Mouse (Mus musculus) embryo, embryonic 11 days (tissue): Measurements from ENCODE around the gene Pla2r1.

Source experiments
- DNase-seq: peaks from one replicate; pipeline ENCODE4 v3.0.0-alpha.2; 2015

Gene Pla2r1

DNA sequence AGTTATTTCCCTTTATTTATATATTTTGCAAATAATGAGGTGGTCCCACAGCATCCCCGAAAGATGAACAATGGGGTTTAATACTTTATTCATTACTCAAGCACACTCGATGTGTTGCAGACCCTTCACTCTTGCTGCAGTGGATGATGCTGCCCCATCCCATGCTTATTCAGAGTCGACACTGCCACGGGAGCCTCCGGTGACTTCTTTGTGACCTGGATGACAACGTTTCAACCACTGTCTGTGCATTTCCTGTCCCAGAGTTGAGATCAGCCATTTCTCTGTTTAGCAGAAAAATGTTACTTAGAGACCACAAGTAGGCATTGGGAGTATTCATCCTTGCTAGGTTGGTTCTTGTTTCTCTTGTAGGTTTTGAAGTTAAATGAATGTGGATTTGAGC, 159.3 kb downstream of the Pla2r1 start:
- DNase-seq: no peak

DNA sequence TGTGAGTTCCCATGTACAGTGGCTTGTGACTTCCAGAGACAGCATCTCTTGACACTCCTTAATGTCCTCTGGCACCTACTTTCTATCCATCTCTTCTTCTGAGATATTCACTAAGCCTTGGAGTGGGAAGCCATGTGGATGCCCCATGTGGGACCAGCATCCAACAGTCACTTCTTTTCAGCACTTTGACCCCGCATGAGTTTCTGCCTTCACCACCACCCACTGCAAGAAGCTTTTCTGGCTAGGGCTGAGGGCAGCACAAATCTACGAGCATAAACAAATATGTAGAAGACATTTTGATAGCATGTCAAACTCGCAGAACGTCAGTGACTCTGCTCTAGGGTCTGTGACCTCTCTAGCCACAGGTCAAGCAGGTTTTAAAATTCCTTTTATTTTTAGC, 160.8 kb downstream of the Pla2r1 start:
- DNase-seq: no peak

DNA sequence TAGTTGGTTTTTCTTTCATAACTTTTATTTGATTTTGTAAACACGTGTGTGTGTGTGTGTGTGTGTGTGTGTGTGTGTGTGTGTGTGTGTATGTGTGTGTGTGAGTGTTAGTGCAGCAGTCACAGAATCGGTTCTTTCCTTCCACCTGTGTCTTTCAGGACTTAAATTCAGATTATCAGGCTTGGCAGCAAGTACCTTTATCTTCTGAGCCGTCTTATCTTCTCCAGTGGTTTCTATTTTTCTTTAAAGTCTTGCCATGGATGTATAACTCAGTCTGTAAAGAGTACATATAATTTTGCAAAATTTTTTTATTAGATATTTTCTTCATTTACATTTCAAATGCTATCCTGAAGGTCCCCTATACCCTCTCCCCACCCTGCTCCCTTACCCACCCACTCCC, 165.7 kb downstream of the Pla2r1 start:
- no peak for DNase-seq

DNA sequence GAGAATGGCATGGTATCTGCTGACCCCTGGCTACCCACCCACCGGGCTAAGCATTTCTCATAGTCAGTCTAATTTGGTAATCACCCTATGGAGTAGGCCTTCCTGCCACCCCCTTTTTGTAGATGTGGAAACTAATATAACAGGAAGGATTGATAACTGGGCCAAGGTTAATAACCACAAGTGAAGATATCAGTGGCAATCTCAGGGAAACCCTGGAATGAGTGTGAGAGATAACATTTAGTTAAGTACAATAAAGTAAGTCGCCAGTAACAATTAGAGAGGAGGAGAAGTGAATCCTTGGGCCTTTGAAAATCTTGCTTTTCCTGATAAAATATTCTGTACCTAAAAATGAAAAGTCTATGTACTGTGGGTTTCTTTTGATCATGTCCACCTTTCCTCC, 166.3 kb downstream of the Pla2r1 start:
- no peak for DNase-seq

GRCm38 (mm10) chr2:60384763-60385085, 168.4 kb downstream of the Pla2r1 start:
- no peak for DNase-seq

DNA sequence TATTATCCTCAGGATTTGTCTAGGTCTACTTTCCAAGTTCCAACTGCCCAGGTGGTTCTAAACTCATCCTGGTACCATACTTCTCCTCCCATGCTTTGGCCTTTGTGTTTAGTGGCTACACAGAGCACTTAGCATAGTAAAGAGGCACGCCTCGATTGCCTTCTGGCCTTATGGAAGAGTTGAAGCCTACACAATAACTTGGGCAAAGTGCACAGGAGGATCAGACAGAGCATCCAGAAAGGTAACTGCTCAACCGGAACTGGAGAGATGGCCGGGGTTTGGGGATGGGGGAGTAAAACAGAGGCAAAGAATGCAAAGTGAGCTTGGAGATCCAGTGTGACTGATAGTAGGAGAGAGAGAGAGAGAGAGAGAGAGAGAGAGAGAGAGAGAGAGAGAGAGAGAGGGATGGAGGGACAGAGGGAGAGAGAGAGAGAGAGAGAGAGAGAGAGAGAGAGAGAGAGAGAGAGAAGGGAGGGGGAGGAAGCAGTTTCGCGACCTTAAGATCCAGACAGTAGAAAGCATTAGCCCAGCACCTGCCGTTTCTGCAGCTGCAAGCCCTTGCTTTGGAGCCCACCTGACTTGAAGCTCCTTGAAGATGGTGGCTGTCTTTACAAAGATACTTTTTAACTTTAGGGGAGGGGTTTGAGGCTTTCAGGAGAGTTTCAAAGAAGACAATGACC, 168.9 kb downstream of the Pla2r1 start:
- DNase-seq: no peak

- DNase-seq: peak; percentile 95
These were observed 170.0 kb downstream of the Pla2r1 start, which contains the start of gene Ly75 for GRCm38 (mm10) chr2:60382858-60383669. Gene Ly75 (minus strand): TSS chr2:60383303.

DNA sequence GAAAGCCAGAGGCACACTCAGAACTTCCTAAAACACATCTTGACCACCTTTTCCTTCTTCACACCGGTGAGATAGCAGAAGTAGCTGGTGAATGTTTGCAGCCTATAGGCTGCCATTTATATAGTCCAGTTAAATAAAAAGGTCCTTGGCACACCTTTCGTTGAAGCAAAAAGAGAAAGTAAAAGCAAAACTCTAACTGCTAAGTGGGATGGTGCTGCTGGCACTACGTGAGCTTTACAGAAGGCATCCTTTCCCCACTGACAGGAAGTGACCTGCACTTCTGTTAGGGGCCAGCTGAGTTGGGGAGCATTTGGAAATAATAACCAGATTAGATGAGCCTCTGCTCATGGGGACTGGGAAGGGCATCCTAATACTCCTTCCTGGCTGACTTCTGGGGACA, 170.8 kb downstream of the Pla2r1 start:
- DNase-seq: no peak

DNA sequence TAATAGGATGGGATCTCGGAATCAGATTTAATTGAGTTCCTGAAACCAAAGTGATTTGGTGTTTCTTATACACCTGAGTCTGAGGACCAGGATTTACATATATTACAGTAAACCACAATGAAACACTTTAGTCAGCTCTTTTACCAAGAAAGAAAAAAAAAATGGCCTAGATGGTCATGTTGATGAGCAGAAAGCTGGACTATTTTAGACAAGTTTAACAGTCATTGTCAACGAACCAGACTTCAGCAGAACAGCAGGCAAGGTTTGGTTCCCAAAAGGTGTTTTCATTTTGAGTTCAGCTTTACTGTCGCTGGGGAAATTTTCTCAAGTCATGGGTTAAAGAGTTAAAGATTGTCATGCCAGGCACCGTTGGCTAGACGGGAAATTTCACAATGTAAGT, 175.8 kb downstream of the Pla2r1 start:
- no peak for DNase-seq

- no peak for DNase-seq
These were observed 177.4 kb downstream of the Pla2r1 start for GRCm38 (mm10) chr2:60375608-60376107.

DNA sequence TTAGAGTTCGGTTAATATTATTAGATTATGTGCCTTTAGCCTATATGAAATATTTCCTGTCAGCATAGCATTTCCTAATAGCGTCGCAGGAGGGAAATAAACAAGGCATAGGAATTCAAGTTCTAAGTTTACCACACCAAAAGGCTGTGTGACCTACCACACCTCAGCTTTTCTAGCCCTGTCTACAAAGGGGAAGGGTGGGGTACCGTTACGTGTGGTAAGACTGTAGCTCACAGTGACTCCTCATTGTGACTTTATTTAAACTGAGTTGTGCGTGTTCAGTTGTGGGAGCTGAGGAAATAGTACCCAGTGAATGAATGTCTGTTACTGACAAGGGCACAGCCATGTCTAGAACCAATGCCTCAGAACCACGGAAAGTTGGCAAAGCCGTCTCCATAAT, 178.0 kb downstream of the Pla2r1 start:
- DNase-seq: no peak

DNA sequence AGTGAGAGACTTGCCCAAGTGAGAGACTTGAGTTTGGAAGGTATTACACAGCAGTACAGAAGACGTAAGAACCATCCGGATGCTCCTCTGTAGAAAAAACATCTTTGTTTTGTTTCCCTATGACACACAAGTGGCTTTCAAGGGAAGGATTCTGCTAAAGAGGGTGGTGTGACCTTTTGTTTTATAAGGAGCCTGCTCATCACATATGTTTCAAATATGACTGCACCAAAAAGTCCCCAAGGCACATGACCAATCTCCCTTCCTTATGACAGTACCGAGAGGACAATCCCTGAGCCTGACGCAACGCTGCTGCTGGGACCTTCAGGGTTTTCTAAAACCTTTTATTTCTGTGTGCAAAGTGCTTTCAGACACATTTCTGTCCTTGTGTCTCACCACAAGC, 182.9 kb downstream of the Pla2r1 start:
- no peak for DNase-seq

GRCm38 (mm10) chr2:60369454-60369853, 183.7 kb downstream of the Pla2r1 start:
- no peak for DNase-seq

GRCm38 (mm10) chr2:60367871-60368270, 185.2 kb downstream of the Pla2r1 start:
- DNase-seq: no peak
